Mouse (Mus musculus) forebrain, embryonic 13.5 days (tissue): Measurements from ENCODE around the gene B3galnt2. TPM values are rescaled to one million over a fixed set of nuclear protein-coding genes. Genes with fewer than 3 reads are reported as not detected.
"Not testable (repeated sequence)": the region's sequence is repeated elsewhere in the genome, so short reads cannot be mapped to it uniquely, and the experiment has no call there.

Source experiments
- ATAC-seq: fragments of 200-750 bp; cut with Nextera tagmentation; 2 replicates; pipeline ENCODE4 v1.8.0; 2017
- H3K27ac ChIP-seq: fragments of 300-500 bp; sonication (generic); 2 replicates; pipeline ENCODE4 v1.5.1; 2015; ENCODE audit warnings: inconsistent platforms, mild to moderate bottlenecking, moderate library complexity
- H3K27me3 ChIP-seq: fragments of 300-500 bp; sonication (generic); 2 replicates; pipeline ENCODE4 v1.6.1; 2015; ENCODE audit warnings: mild to moderate bottlenecking, inconsistent platforms
- H3K36me3 ChIP-seq: fragments of 300-500 bp; sonication (generic); 2 replicates; pipeline ENCODE4 v1.6.1; 2015; ENCODE audit warnings: mild to moderate bottlenecking, inconsistent platforms; ENCODE audit not compliant: poor library complexity, severe bottlenecking
- H3K4me1 ChIP-seq: fragments of 300-500 bp; sonication (generic); 2 replicates; pipeline ENCODE4 v1.6.1; 2015; ENCODE audit warnings: inconsistent platforms
- H3K4me2 ChIP-seq: fragments of 300-500 bp; sonication (generic); 2 replicates; pipeline ENCODE4 v1.6.1; 2015; ENCODE audit warnings: inconsistent platforms, mild to moderate bottlenecking, moderate library complexity
- H3K4me3 ChIP-seq: fragments of 300-500 bp; sonication (generic); 2 replicates; pipeline ENCODE4 v1.5.1; 2015; ENCODE audit warnings: mild to moderate bottlenecking, inconsistent platforms
- H3K9ac ChIP-seq: fragments of 300-500 bp; sonication (generic); 2 replicates; pipeline ENCODE4 v1.6.1; 2015; ENCODE audit warnings: mild to moderate bottlenecking, inconsistent platforms
- H3K9me3 ChIP-seq: fragments of 300-500 bp; sonication (generic); replicated peaks from 2 replicates; pipeline ENCODE4 v1.6.1; 2016; ENCODE audit warnings: inconsistent platforms
- WGBS: fragments of 180-500 bp; shearing (Covaris S2); methylation state at CpG from one replicate; pipeline ENCODE4 v1.1.7; 2015; 5-methylcytosine and 5-hydroxymethylcytosine counted together
- polyA plus RNA-seq: library from polyadenylated mRNA; unstranded; fragments of >200 nt; fragmentation: Nextera tagmentation; extraction: Ambion mirVana; gene quantifications from 2 replicates; pipeline ENCODE4 v1.2.1, GENCODE M21; 2015

The B3galnt2 gene
- polyA plus RNA-seq, 1 experiment from 2014 or later: 25.3 TPM

- Histone ChIP-seq H3K9me3 (no peaks in the 10 kb centered on the region), H3K27ac (no peak overlapping the region), H3K36me3 (peaks cover 73% of the 10 kb centered on the region), H3K27me3 (no peaks in the 10 kb centered on the region), H3K4me2 (no peak overlapping the region), H3K9ac (no peak overlapping the region), H3K4me1 (no peaks in the 10 kb centered on the region), H3K4me3 (no peak overlapping the region)
- no peak for ATAC-seq
- 96% methylated on average over 2 of the region's 2 CpGs for WGBS
Observed at GRCm38 (mm10) chr13:14014001-14014400, 59.7 kb downstream of the B3galnt2 start.

GRCm38 (mm10) chr13:14014540-14014939, 60.3 kb downstream of the B3galnt2 start:
- Histone ChIP-seq H3K4me2 (no peak overlapping the region), H3K9ac (no peak overlapping the region), H3K4me3 (no peak overlapping the region), H3K27ac (no peak overlapping the region), H3K4me1 (no peaks in the 10 kb centered on the region), H3K9me3 (no peaks in the 10 kb centered on the region), H3K36me3 (peaks cover 72% of the 10 kb centered on the region), H3K27me3 (no peaks in the 10 kb centered on the region)
- WGBS: 96% methylated on average over 4 of the region's 4 CpGs
- ATAC-seq: no peak

- H3K4me2 ChIP-seq: no peak overlapping the region
- no peak overlapping the region for H3K27ac ChIP-seq
- no peak overlapping the region for H3K9ac ChIP-seq
- WGBS: 96% methylated on average over 6 of the region's 6 CpGs
- H3K4me3 ChIP-seq: no peak overlapping the region
- peaks cover 67% of the 10 kb centered on the region for H3K36me3 ChIP-seq
- ATAC-seq: no peak
- H3K9me3 ChIP-seq: no peaks in the 10 kb centered on the region
- no peaks in the 10 kb centered on the region for H3K4me1 ChIP-seq
- no peaks in the 10 kb centered on the region for H3K27me3 ChIP-seq
Observed at GRCm38 (mm10) chr13:14015609-14016008, 61.3 kb downstream of the B3galnt2 start.

GRCm38 (mm10) chr13:14018283-14018682, 64.0 kb downstream of the B3galnt2 start:
- peaks cover 47% of the 10 kb centered on the region for H3K36me3 ChIP-seq
- no peak for ATAC-seq
- H3K27ac ChIP-seq: no peak overlapping the region
- no peak overlapping the region for H3K4me3 ChIP-seq
- H3K9me3 ChIP-seq: no peaks in the 10 kb centered on the region
- no peak overlapping the region for H3K9ac ChIP-seq
- H3K4me2 ChIP-seq: no peak overlapping the region
- no peaks in the 10 kb centered on the region for H3K4me1 ChIP-seq
- no peaks in the 10 kb centered on the region for H3K27me3 ChIP-seq

- Histone ChIP-seq H3K4me2 (no peak overlapping the region), H3K4me3 (no peak overlapping the region), H3K4me1 (no peaks in the 10 kb centered on the region), H3K27ac (no peak overlapping the region), H3K27me3 (no peaks in the 10 kb centered on the region), H3K9me3 (no peaks in the 10 kb centered on the region), H3K9ac (no peak overlapping the region), H3K36me3 (peaks cover 42% of the 10 kb centered on the region)
- WGBS: 95% methylated on average over 3 of the region's 3 CpGs
- no peak for ATAC-seq
Observed at GRCm38 (mm10) chr13:14018852-14019251, 64.6 kb downstream of the B3galnt2 start.

GRCm38 (mm10) chr13:14021417-14021816, 67.1 kb downstream of the B3galnt2 start:
- H3K27me3 ChIP-seq, H3K4me3 ChIP-seq, H3K9ac ChIP-seq, H3K4me2 ChIP-seq, H3K4me1 ChIP-seq, ATAC-seq, H3K9me3 ChIP-seq, H3K27ac ChIP-seq: not testable (repeated sequence)
- H3K36me3 ChIP-seq: peaks cover 35% of the 10 kb centered on the region
- 86% methylated on average over 9 of the region's 12 CpGs for WGBS

GRCm38 (mm10) chr13:14025554-14025953, 71.3 kb downstream of the B3galnt2 start:
- H3K27me3 ChIP-seq: no peaks in the 10 kb centered on the region
- H3K9me3 ChIP-seq: no peaks in the 10 kb centered on the region
- H3K4me3 ChIP-seq: no peak overlapping the region
- no peak overlapping the region for H3K27ac ChIP-seq
- H3K4me2 ChIP-seq: no peak overlapping the region
- peaks cover 31% of the 10 kb centered on the region for H3K36me3 ChIP-seq
- no peak overlapping the region for H3K9ac ChIP-seq
- WGBS: 90% methylated on average over 6 of the region's 6 CpGs
- ATAC-seq: no peak
- H3K4me1 ChIP-seq: no peaks in the 10 kb centered on the region

GRCm38 (mm10) chr13:14026154-14026820, 72.0 kb downstream of the B3galnt2 start:
- 96% methylated on average over 6 of the region's 6 CpGs for WGBS
- H3K27ac ChIP-seq: no peak overlapping the region
- H3K9ac ChIP-seq: no peak overlapping the region
- no peak for ATAC-seq
- no peak overlapping the region for H3K4me2 ChIP-seq
- no peak overlapping the region for H3K4me3 ChIP-seq
- H3K27me3 ChIP-seq: no peaks in the 10 kb centered on the region
- H3K9me3 ChIP-seq: no peaks in the 10 kb centered on the region
- H3K4me1 ChIP-seq: no peaks in the 10 kb centered on the region
- peaks cover 31% of the 10 kb centered on the region for H3K36me3 ChIP-seq

GRCm38 (mm10) chr13:14033309-14034072, 79.2 kb downstream of the B3galnt2 start:
- H3K27me3 ChIP-seq: no peaks in the 10 kb centered on the region
- no peaks in the 10 kb centered on the region for H3K9me3 ChIP-seq
- H3K4me2 ChIP-seq: no peak overlapping the region
- H3K4me3 ChIP-seq: no peak overlapping the region
- peaks cover 6% of the 10 kb centered on the region for H3K4me1 ChIP-seq
- H3K27ac ChIP-seq: no peak overlapping the region
- WGBS: 91% methylated on average over 5 of the region's 5 CpGs
- no peak for ATAC-seq
- no peak overlapping the region for H3K9ac ChIP-seq
- H3K36me3 ChIP-seq: peaks cover 7% of the 10 kb centered on the region

- no peak overlapping the region for H3K9ac ChIP-seq
- H3K27ac ChIP-seq: no peak overlapping the region
- H3K9me3 ChIP-seq: no peaks in the 10 kb centered on the region
- no peak for ATAC-seq
- no peak overlapping the region for H3K4me3 ChIP-seq
- H3K4me2 ChIP-seq: no peak overlapping the region
- H3K4me1 ChIP-seq: peaks cover 9% of the 10 kb centered on the region
- peaks cover 4% of the 10 kb centered on the region for H3K36me3 ChIP-seq
- no peaks in the 10 kb centered on the region for H3K27me3 ChIP-seq
Observed at GRCm38 (mm10) chr13:14034073-14034348, 79.7 kb downstream of the B3galnt2 start.

GRCm38 (mm10) chr13:14035352-14035751, 81.1 kb downstream of the B3galnt2 start:
- peaks cover 14% of the 10 kb centered on the region for H3K4me1 ChIP-seq
- 86% methylated on average over 3 of the region's 3 CpGs for WGBS
- not testable (repeated sequence) for H3K4me2 ChIP-seq, ATAC-seq, H3K9me3 ChIP-seq, H3K9ac ChIP-seq, H3K27ac ChIP-seq, H3K4me3 ChIP-seq, H3K36me3 ChIP-seq, H3K27me3 ChIP-seq

- Histone ChIP-seq H3K4me1 (peaks cover 16% of the 10 kb centered on the region), H3K9ac (no peak overlapping the region), H3K4me3 (no peak overlapping the region), H3K27ac (no peak overlapping the region), H3K4me2 (no peak overlapping the region), H3K9me3 (no peaks in the 10 kb centered on the region), H3K36me3 (no peaks in the 10 kb centered on the region), H3K27me3 (no peaks in the 10 kb centered on the region)
- ATAC-seq: no peak
- WGBS: 98% methylated on average over 11 of the region's 11 CpGs
Observed at GRCm38 (mm10) chr13:14035875-14036630, 81.8 kb downstream of the B3galnt2 start.
